Mouse (Mus musculus): ENCODE measurements at regions not wholly inside any gene's neighbourhood (a gene's known extent, or its start where the extent isn't known, plus 50 kb on each side); places are given as distances from the start of the nearest gene placed in this dataset.

- DNase-seq: no peak
Measured at GRCm38 (mm10) chr1:184456727-184457126, 275.7 kb downstream of the Hlx start.

GRCm38 (mm10) chr1:184454381-184454780 is 278.0 kb downstream of the Hlx start:
- DNase-seq: no peak

DNA sequence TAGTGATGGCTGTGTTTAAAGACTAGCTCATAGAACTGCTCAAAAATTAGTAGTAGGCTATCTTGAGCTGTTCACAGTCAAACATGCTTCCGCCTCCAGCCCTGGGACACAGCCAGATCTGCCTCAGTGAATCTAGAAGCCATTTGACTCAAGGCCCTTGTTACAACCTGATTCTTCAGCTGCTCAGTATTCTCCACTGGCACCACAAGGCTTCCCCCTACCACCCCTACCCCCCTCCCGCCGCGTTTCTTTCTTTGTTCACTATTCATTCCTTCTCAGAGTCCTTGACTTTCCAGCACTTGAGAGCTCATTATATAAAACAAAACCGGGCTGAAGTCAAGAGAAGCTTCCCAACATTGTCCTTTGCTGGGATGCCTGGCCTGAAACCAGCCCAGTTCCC is 278.7 kb downstream of the Hlx start:
- DNase-seq: no peak

GRCm38 (mm10) chr1:184453061-184453460 is 279.4 kb downstream of the Hlx start:
- no peak for DNase-seq

DNA sequence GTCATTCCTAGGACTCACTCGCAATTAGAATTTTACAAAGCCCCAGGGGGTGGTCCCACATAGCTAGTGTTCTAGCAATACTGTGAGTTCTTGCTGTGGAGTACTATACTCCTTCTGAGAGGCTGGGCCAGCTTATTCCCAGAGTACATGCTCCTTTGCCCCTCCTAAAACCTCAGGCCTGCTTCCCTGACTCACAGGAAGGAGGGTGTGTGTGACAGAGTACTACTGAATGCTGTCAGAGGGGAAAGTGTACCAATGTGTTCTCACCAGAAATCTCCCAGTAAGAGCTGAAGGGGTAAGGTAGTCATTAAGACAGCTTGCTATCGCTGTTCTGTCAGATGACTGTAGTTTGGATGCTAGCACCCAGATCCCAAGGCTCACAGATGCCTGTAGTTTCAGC is 280.7 kb downstream of the Hlx start:
- no peak for DNase-seq

DNA sequence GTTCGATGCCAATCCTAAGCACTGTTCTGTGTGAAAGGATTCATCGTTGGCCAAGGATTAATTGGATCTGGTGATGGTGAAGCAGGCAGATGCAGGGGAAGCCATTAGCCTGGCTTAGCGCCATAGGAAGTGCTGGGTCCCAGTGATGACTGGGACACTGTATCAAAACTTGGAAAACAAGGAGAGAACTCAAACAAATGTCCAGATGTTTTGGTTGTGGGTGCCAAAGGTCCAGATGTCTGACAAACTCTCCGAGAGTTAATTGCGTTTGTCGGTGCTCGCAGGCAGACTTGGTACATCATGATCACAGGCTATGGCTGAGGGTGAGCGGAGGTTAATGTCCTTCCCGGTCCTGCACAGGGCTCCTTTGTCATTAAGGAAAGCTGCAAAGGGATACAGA is 283.4 kb downstream of the Hlx start:
- DNase-seq: peak; percentile 85 to 91

- peak; percentile 82 to 91 for DNase-seq
Measured at GRCm38 (mm10) chr1:184447911-184448310, 284.5 kb downstream of the Hlx start.

GRCm38 (mm10) chr1:184447161-184447667 is 285.2 kb downstream of the Hlx start:
- DNase-seq: peak; percentile 89 to 92

DNA sequence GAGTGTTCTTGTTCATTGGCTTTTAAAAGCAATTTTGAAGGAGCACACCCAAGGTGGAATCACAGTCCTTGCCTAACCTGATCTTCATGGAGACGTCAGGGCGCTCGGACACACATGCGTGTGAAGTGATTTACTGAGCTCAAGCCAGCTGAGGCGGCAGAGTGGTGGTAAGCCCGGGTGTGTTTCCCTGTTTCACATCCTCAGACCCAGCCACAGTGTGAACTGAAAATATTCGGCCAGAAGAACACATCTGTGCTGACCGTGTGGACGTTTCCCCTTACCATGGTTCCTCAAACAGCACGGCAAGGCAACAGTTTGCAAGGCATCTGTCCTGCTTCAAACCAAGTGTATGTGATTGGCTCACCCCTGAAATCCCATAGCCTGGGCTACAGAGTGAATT is 288.2 kb downstream of the Hlx start:
- DNase-seq: peak in 1 of 2 experiments; percentile 70

GRCm38 (mm10) chr1:184442701-184443100 is 289.7 kb downstream of the Hlx start:
- no peak for DNase-seq

GRCm38 (mm10) chr1:184441005-184441557 is 291.3 kb downstream of the Hlx start:
- DNase-seq: peak in 1 of 2 experiments; percentile 65

GRCm38 (mm10) chr1:184439506-184439905 is 292.9 kb downstream of the Hlx start:
- DNase-seq: peak; percentile 57 to 79

GRCm38 (mm10) chr1:184436387-184436786 is 296.0 kb downstream of the Hlx start:
- DNase-seq: no peak

DNA sequence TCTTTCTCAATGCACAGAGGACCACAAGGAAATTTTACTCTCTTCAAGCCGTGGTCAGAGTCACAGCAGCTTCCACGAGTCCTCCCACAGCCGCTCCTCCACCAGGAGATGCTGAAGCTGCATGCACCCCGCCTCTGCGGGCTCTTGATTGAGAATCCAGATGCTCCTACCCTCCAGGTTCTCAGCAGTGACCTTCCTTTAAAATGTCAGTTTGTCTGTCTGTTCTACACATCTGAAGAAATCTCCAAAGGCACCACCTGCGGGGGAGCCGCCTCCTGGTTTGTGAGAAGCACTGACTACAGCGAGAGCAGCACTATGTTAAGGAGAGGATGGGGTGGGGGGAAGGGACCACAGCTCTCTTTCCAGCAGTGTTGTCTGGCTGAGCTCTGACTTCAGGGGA is 303.8 kb downstream of the Hlx start:
- DNase-seq: no peak

DNA sequence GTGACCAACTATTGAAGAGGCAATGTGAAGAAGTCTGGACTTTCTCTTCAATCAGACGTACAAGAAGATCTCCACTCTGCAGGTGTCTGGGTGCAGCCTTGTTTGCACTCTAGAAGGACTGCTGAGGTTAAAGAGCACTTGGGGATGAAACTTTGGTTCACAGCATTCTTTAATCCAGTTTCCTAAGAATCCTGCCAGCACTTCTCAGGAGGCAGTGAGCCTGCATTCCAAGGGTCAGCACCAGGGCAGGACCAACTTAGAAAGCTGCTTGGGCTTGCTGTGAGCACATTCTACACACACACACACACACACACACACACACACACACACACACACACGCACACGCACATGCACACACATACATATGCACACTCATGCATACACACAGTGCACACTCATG is 304.4 kb downstream of the Hlx start:
- DNase-seq: no peak

- peak in 1 of 2 experiments; percentile 76 for DNase-seq
Measured at GRCm38 (mm10) chr1:184425694-184426093, 306.7 kb downstream of the Hlx start.

GRCm38 (mm10) chr1:184424035-184424434 is 308.4 kb downstream of the Hlx start:
- no peak for DNase-seq

GRCm38 (mm10) chr1:184412596-184412995 is 319.8 kb downstream of the Hlx start:
- DNase-seq: no peak

DNA sequence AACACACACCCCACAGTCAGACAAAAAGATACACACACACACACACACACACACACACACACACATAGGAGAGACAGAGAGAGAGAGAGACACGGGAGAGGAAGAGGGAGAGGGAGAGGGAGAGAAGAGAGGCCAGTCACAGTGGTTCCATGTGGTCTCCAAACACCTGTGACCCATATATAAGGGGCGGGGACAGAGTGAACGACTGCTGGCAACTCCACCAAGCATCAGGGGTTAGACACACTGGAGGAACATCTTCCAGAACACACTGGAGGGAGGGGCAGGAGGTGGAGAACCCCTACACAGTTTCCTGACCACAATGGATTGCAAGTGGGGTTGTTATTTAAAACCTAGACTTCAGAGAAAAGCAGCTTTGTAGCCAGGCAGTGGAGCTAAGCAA is 321.4 kb downstream of the Hlx start:
- no peak for DNase-seq

- DNase-seq: no peak
Measured at GRCm38 (mm10) chr1:184409986-184410385, 322.4 kb downstream of the Hlx start.

- no peak for DNase-seq
Measured at GRCm38 (mm10) chr1:184402985-184403384, 329.4 kb downstream of the Hlx start.

DNA sequence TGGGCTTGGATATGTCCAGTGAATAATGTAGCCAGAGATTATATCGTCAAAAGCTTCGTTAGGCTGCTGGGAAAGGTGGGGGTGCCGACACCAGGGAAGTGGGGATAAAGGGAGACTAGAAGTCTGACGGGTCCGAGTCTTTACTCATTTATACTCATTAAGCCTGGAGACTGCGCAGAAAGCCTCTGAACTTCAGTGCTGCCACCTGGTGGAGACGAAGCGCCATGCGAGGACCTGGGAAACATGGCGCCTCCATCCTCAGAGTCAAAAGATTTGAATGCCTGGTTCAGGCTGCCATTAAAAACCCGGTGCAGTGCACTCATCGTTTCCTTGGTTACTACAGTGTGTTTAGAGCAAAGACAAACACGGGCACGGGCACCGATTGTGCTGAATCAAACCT is 337.2 kb downstream of the Hlx start:
- DNase-seq: peak; percentile 52 to 86

DNA sequence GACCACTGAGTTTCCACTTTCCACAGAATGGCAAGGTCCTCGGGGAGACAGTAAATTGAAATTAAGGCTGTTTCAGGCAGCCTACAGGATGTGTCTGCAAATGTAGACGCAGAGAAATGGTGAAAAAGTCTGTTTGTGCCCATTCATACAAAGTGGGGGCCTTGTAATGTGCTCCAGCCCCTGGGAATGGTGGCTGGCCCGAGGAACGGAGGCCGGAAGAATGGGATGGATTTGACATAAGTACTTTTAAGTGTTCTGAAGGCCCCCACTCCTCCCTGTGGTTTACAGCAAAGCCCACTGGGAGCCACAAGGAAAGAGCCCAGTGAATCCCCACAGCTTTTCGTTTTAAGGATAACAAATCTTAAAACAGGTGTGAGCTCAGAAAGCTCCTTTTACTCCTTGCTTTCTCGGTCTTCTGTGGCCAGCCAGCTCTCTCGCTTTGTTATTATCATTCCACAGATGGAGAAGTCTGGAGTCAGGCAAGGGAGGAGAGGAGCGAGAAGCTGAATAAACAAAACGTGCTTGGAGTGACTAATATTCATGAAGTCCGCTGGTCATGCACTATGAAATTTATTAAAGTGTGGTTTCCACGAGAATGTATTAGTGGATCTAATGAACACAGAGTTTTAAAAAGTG is 337.7 kb downstream of the Hlx start:
- peak; percentile 6 to 30 for DNase-seq
